24 mouse cellular contexts compared by ENCODE assay signal in genomic region chr10:87761528-87762030, GRCm38 (mm10).
"Had no signal": no experiment of that assay in that cellular context is flagged by ENCODE, and none has a peak within 500 bp of the region (broad histone marks: within the 10 kb centered on the region; RNA-seq: fewer than 3 reads in every experiment).

No protein-coding gene starts in this region.

- H3K9ac ChIP-seq: hindbrain, embryonic 12.5 days; hindbrain, embryonic 14.5 days; intestine, embryonic 15.5 days; limb, embryonic 13.5 days; liver, embryonic 13.5 days; liver, embryonic 15.5 days; liver, postnatal 0 days had no signal

- ATAC-seq: hindbrain, embryonic 16.5 days; inflammation-experienced regulatory T-cells, adult 6 months; intestine, embryonic 15.5 days; intestine, postnatal 0 days; liver, postnatal 0 days had no signal

- H3K4me3 ChIP-seq: gastrocnemius, adult 2 months; hindbrain, embryonic 10.5 days; hindbrain, embryonic 12.5 days; intestine, embryonic 15.5 days; layer of hippocampus, adult 2 months; left cerebral cortex, adult 2 months; limb, embryonic 13.5 days; liver, embryonic 13.5 days; liver, embryonic 15.5 days had no signal

- H3K9me3 ChIP-seq: hindbrain, embryonic 10.5 days; hindbrain, embryonic 12.5 days; intestine, embryonic 15.5 days; limb, embryonic 13.5 days; liver, embryonic 13.5 days; liver, embryonic 15.5 days had no signal

- H3K27ac ChIP-seq: gastrocnemius, adult 2 months; hindbrain, embryonic 10.5 days; hindbrain, embryonic 12.5 days; hindbrain, embryonic 14.5 days; intestine, embryonic 15.5 days; layer of hippocampus, adult 2 months; left cerebral cortex, adult 2 months; limb, embryonic 13.5 days; liver, embryonic 13.5 days; liver, embryonic 15.5 days had no signal

- H3K27me3 ChIP-seq: hindbrain, embryonic 12.5 days; intestine, embryonic 15.5 days; liver, embryonic 13.5 days; liver, embryonic 15.5 days had no signal

- H3K4me1 ChIP-seq: hindbrain, embryonic 10.5 days; hindbrain, embryonic 12.5 days; intestine, embryonic 15.5 days; limb, embryonic 13.5 days; liver, embryonic 13.5 days; liver, embryonic 15.5 days had no signal

- H3K36me3 ChIP-seq: hindbrain, embryonic 10.5 days; hindbrain, embryonic 12.5 days; intestine, embryonic 15.5 days; limb, embryonic 13.5 days; liver, embryonic 13.5 days; liver, embryonic 15.5 days had no signal

- DNase-seq: gastrocnemius, adult 2 months; gastrocnemius, postnatal 10 days; gastrocnemius, postnatal 25 days; heart, adult 18-20 months; heart, postnatal 10 days; heart, postnatal 4 days; kidney, adult 9 months; kidney, postnatal 25 days; liver; liver, embryonic 13.5 days; liver, postnatal 0 days had no signal

- H3K4me2 ChIP-seq: heart, embryonic 11.5 days; hindbrain, embryonic 12.5 days; hindbrain, embryonic 14.5 days; intestine, embryonic 15.5 days; limb, embryonic 13.5 days; liver, embryonic 11.5 days; liver, embryonic 13.5 days; liver, embryonic 15.5 days had no signal
